Mouse (Mus musculus) embryonic stem cell, embryonic (primary cell): ENCODE measurements around the gene Tada3.

ENCODE experiments used
- CTCF ChIA-PET, 4 experiments: fragments of 300-600 bp in 2 of 4; fragments of 350-600 bp in 2 of 4; sonication (Branson Sonifier 250); formaldehyde crosslinking; loops; one replicate each; lab custom pipeline; 2022; ENCODE audit warnings: inconsistent platforms in 2 of 4; lab: Charles Lee
- POLR2A ChIA-PET, 4 experiments: fragments of 300-600 bp in 2 of 4; fragments of 350-600 bp in 2 of 4; sonication (Branson Sonifier 250); formaldehyde crosslinking; loops; one replicate each; lab custom pipeline; 2022; ENCODE audit warnings: antibody characterized with exemption in 4 of 4, inconsistent platforms in 1 of 4; lab: Charles Lee

Tada3 gene

GRCm38 (mm10) chr6:113342297-113342696, 35.4 kb downstream of the Tada3 start:
- POLR2A ChIA-PET = interaction anchor here in 3 of 4 experiments (0.5 to 1.9 kb wide), 11 partner anchors 15 to 198 kb away, joined by 3 to 7 read pairs (median 3); partner anchors contain the start of gene Ogg1 (in 1 of the 3)
- CTCF ChIA-PET = interaction anchor here in 2 of 4 experiments (0.7 kb wide), 2 partner anchors 12 to 342 kb away, joined by 3 to 8 read pairs; no protein-coding TSS in a partner anchor

- CTCF ChIA-PET = no interaction called here
- POLR2A ChIA-PET = interaction anchor here in 2 of 4 experiments (0.7 to 3.2 kb wide), 7 partner anchors 8 to 51 kb away, joined by 3 to 9 read pairs (median 4); partner anchors contain the start of gene Ogg1 (in 1 of the 2)
Measured at GRCm38 (mm10) chr6:113341574-113341973, 36.1 kb downstream of the Tada3 start.

- ChIA-PET CTCF (interaction anchor here in 2 of 4 experiments (0.6 kb wide), 2 partner anchors 8 to 15 kb away, joined by 3 to 4 read pairs; no protein-coding TSS in a partner anchor), POLR2A (interaction anchor here in 2 of 4 experiments (0.5 to 0.9 kb wide), 6 partner anchors 29 to 55 kb away, joined by 3 to 4 read pairs (median 3); no protein-coding TSS in a partner anchor)
Measured at GRCm38 (mm10) chr6:113336852-113337620, 40.6 kb downstream of the Tada3 start.

- POLR2A ChIA-PET = interaction anchor here in 3 of 4 experiments (0.6 to 1.2 kb wide), 8 partner anchors 18 to 595 kb away, joined by 3 to 5 read pairs (median 4); partner anchors contain the start of gene Brpf1 (in 1 of the 3)
- CTCF ChIA-PET = no interaction called here
Measured at GRCm38 (mm10) chr6:113334216-113334615, 43.5 kb downstream of the Tada3 start.

- ChIA-PET POLR2A (interaction anchor here in 3 of 4 experiments (0.6 to 1.4 kb wide), 10 partner anchors 11 to 594 kb away, joined by 3 to 6 read pairs (median 4); partner anchors contain the start of genes Brpf1 (in 1 of the 3) and Camk1 (in 1 of the 3)), CTCF (interaction anchor here in 2 of 4 experiments (0.6 to 1.0 kb wide), 3 partner anchors 59 to 94 kb away, joined by 3 read pairs; no protein-coding TSS in a partner anchor)
Measured at GRCm38 (mm10) chr6:113333137-113333950, 44.3 kb downstream of the Tada3 start.

GRCm38 (mm10) chr6:113332734-113333133, 44.9 kb downstream of the Tada3 start:
- ChIA-PET POLR2A (interaction anchor here in 2 of 4 experiments (1.0 to 1.4 kb wide), 6 partner anchors 12 to 62 kb away, joined by 3 to 6 read pairs (median 3); partner anchors contain the start of gene Camk1 (in 1 of the 2)), CTCF (interaction anchor here in 2 of 4 experiments (0.6 to 1.0 kb wide), 3 partner anchors 59 to 95 kb away, joined by 3 read pairs; no protein-coding TSS in a partner anchor)

- ChIA-PET POLR2A (interaction anchor here in 2 of 4 experiments (0.9 to 1.1 kb wide), 5 partner anchors 9 to 94 kb away, joined by 3 read pairs; partner anchors contain the start of gene Mtmr14 (in 1 of the 2)), CTCF (no interaction called here)
Measured at GRCm38 (mm10) chr6:113331721-113332120, 46.0 kb downstream of the Tada3 start.

- ChIA-PET POLR2A (interaction anchor here in 2 of 4 experiments (1.1 to 1.3 kb wide), 4 partner anchors 11 to 24 kb away, joined by 3 to 6 read pairs (median 4); partner anchors contain the start of gene Brpf1 (in 1 of the 2)), CTCF (interaction anchor here in 1 of 4 experiments (0.5 kb wide), 1 partner anchor 12 kb away, joined by 3 read pairs; no protein-coding TSS in a partner anchor)
Measured at GRCm38 (mm10) chr6:113330547-113330946, 47.1 kb downstream of the Tada3 start.

- CTCF ChIA-PET = no interaction called here
- POLR2A ChIA-PET = interaction anchor here in 1 of 4 experiments (1.1 kb wide), 1 partner anchor 22 kb away, joined by 6 read pairs; the partner anchor contains the start of gene Brpf1
Measured at GRCm38 (mm10) chr6:113329396-113329795, 48.3 kb downstream of the Tada3 start.

- POLR2A ChIA-PET = interaction anchor here in 3 of 4 experiments (0.6 to 4.3 kb wide), 37 partner anchors 10 to 372 kb away, joined by 3 to 50 read pairs (median 4); partner anchors contain the start of genes Brpf1 (in 2 of the 3), Camk1 (in 1 of the 3), Cpne9 (in 1 of the 3) and Mtmr14 (in 1 of the 3)
- CTCF ChIA-PET = interaction anchor here in 1 of 4 experiments (1.0 kb wide), 1 partner anchor 41 kb away, joined by 3 read pairs; no protein-coding TSS in a partner anchor
Measured at GRCm38 (mm10) chr6:113326533-113327315, 51.0 kb downstream of the Tada3 start, which contains the start of gene Ogg1. Gene Ogg1 (plus strand): TSS chr6:113326972.
